Mouse (Mus musculus) lung, adult 2 months (tissue): Measurements from ENCODE around the gene Abcb8.

ENCODE experiments used
- CTCF ChIP-seq: fragments of 200-500 bp; IDR thresholded peaks from 2 replicates; pipeline ENCODE4 v1.5.1; 2011; ENCODE audit warnings: mild to moderate bottlenecking, low read length, control low read depth; ENCODE audit not compliant: insufficient read depth
- POLR2A ChIP-seq: fragments of 200-500 bp; IDR thresholded peaks from 2 replicates; pipeline ENCODE4 v1.6.1; 2011; ENCODE audit warnings: low read depth, mild to moderate bottlenecking, control low read depth, low read length, borderline replicate concordance; ENCODE audit errors: extremely low read depth

DNA sequence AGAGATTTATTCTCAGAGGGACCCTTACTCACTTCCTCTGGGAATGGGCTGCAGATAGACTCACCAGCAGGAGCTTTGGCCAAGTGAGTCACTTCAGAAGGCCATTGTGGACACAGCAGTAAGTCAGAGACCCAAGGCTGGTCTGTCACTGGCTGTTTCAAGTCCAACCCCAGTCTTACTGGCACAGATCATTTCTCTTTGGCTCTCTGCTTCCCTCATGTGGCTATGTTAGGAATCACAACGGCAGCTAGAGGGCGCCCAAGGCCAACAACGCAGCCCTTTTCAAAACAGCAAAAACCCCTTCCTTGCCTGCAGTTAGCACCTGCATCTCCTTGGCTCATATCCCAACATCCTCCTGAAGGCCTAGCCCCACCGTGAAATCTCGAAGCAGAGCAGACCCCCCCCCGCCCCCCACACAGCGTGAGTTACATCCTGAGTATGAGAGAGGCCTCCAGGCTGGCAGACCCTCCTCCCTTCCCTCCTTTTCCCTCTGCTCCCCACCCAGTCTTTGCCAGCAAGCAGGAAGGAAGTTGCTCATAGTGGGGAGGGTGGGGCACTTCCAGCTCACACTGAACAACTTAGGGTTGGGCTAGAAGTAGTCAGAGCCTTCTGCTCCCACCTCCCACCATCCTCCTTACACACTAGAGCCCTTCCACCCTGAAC, 32.5 kb upstream of the Abcb8 start:
- TF ChIP-seq CTCF, result peak; percentile 91
- no peak for TF ChIP-seq POLR2A
